Mouse (Mus musculus): Measurements from ENCODE around the gene Hpse2. TPM values are rescaled to one million over a fixed set of nuclear protein-coding genes. Genes with fewer than 3 reads are reported as not detected.

Gene Hpse2
- polyA plus RNA-seq, 1 experiment from 2014 or later = 0.24 TPM

DNA sequence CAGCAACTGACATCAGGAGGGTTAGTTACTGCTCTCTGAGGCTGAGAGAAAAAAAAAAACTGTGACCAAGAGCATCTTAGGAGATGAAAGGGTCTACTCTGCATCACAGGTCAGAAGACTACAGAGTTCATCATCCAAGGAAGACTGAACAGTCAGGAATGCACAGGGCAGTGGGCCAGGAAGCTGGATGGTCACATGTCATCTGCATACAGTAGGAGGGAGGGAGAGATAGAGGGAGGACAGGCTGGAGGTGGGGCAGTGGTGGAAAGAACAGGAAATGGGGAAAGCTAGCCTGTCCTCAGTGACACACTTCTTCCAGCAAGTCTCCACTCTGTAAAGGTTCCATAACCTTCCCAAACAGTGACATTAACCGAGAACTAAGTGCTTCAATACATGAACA lies 423.0 kb downstream of the Hpse2 start:
- no peak overlapping the region for H3K27ac ChIP-seq (ENCODE audit: low read length)
- H3K9me3 ChIP-seq (replicated peaks; ENCODE audit: control insufficient read depth, low read length, poor library complexity, severe bottlenecking) = no peaks in the 10 kb centered on the region
- no peak for ATAC-seq
- H3K36me3 ChIP-seq (ENCODE audit: control insufficient read depth, insufficient read depth, low read length) = no peaks in the 10 kb centered on the region
- no peak overlapping the region for H3K4me3 ChIP-seq (ENCODE audit: low read depth, low read length)
- H3K9ac ChIP-seq (ENCODE audit: low read depth, low read length) = no peak overlapping the region
- H3K27me3 ChIP-seq (ENCODE audit: control insufficient read depth, insufficient read depth, low read depth, low read length) = no peaks in the 10 kb centered on the region
- WGBS = 79% methylated on average over 1 of the region's 1 CpGs
- H3K4me2 ChIP-seq (ENCODE audit: low read length) = no peak overlapping the region
- 0 out of 2 replicates have a peak, but pooled peaks cover 5% of the 10 kb centered on the region for H3K4me1 ChIP-seq (ENCODE audit: control insufficient read depth, insufficient read depth, low read length)

DNA sequence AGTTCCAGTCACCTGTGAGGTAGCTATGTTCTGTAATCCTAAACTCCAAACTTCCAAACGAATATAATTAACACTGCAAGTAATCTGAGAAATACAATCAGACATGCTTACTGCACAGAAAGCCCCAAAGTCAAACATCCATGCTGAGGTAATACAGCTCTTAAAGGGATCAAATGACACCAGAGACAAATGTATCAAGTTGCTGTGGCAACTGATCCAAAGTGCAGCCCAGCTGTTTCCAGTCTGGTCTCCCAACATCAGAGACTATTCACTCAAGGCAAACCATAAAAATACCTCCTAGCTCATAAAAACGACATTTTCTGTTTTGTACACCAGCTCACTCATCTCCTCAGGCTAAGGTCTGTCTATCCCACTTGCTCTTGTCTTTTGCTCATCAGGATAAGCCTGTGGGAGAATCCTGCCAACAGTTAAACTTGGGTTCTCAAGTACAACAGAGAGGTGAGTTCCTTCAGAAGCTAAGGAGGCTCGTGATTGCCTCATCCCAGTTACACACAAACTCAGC lies 440.0 kb downstream of the Hpse2 start:
- Histone ChIP-seq H3K9me3 (replicated peaks; ENCODE audit: control insufficient read depth, low read length, poor library complexity, severe bottlenecking) (peaks cover 7% of the 10 kb centered on the region), H3K36me3 (ENCODE audit: control insufficient read depth, insufficient read depth, low read length) (no peaks in the 10 kb centered on the region), H3K27me3 (ENCODE audit: control insufficient read depth, insufficient read depth, low read depth, low read length) (no peaks in the 10 kb centered on the region), H3K27ac (ENCODE audit: low read length) (no peak overlapping the region), H3K4me1 (ENCODE audit: control insufficient read depth, insufficient read depth, low read length) (no peaks in the 10 kb centered on the region), H3K9ac (ENCODE audit: low read depth, low read length) (no peak overlapping the region), H3K4me2 (ENCODE audit: low read length) (no peak overlapping the region), H3K4me3 (ENCODE audit: low read depth, low read length) (no peak overlapping the region)
- no peak for ATAC-seq
- 40% methylated on average over 3 of the region's 3 CpGs for WGBS

DNA sequence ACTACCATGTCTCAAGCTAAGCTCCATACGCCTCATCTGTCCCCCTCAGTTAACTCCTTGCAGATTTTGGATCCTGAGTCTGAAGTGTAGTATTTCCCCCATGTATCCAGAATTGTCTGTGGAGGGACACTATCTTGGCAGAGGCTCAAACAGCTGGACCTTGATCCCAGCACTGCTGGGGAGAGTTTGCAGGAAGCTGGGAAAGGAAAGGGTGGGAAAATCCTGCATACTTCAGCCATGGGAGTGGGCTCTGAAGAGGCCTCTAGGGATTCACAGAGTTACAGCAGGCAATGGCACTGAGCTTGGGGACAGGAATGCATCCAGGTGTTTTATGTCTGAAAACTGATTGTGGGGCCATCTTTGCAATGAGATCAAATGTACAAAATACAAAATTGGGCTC lies 450.6 kb downstream of the Hpse2 start:
- no peak overlapping the region for H3K4me3 ChIP-seq (ENCODE audit: low read depth, low read length)
- no peak overlapping the region for H3K9ac ChIP-seq (ENCODE audit: low read depth, low read length)
- H3K4me1 ChIP-seq (ENCODE audit: control insufficient read depth, insufficient read depth, low read length) = no peaks in the 10 kb centered on the region
- H3K27ac ChIP-seq (ENCODE audit: low read length) = no peak overlapping the region
- ATAC-seq = no peak
- H3K9me3 ChIP-seq (replicated peaks; ENCODE audit: control insufficient read depth, low read length, poor library complexity, severe bottlenecking) = peaks cover 4% of the 10 kb centered on the region
- no peaks in the 10 kb centered on the region for H3K36me3 ChIP-seq (ENCODE audit: control insufficient read depth, insufficient read depth, low read length)
- no peak overlapping the region for H3K4me2 ChIP-seq (ENCODE audit: low read length)
- H3K27me3 ChIP-seq (ENCODE audit: control insufficient read depth, insufficient read depth, low read depth, low read length) = no peaks in the 10 kb centered on the region
- WGBS = 92% methylated on average over 1 of the region's 1 CpGs

GRCm38 (mm10) chr19:42936661-42937193 lies 451.4 kb downstream of the Hpse2 start:
- WGBS = 9% methylated on average over 9 of the region's 9 CpGs
- Histone ChIP-seq H3K4me2 (ENCODE audit: low read length) (no peak overlapping the region), H3K9ac (ENCODE audit: low read depth, low read length) (no peak overlapping the region), H3K27me3 (ENCODE audit: control insufficient read depth, insufficient read depth, low read depth, low read length) (no peaks in the 10 kb centered on the region), H3K9me3 (replicated peaks; ENCODE audit: control insufficient read depth, low read length, poor library complexity, severe bottlenecking) (no peaks in the 10 kb centered on the region), H3K36me3 (ENCODE audit: control insufficient read depth, insufficient read depth, low read length) (no peaks in the 10 kb centered on the region), H3K27ac (ENCODE audit: low read length) (no peak overlapping the region), H3K4me3 (ENCODE audit: low read depth, low read length) (no peak overlapping the region), H3K4me1 (ENCODE audit: control insufficient read depth, insufficient read depth, low read length) (no peaks in the 10 kb centered on the region)
- no peak for ATAC-seq

DNA sequence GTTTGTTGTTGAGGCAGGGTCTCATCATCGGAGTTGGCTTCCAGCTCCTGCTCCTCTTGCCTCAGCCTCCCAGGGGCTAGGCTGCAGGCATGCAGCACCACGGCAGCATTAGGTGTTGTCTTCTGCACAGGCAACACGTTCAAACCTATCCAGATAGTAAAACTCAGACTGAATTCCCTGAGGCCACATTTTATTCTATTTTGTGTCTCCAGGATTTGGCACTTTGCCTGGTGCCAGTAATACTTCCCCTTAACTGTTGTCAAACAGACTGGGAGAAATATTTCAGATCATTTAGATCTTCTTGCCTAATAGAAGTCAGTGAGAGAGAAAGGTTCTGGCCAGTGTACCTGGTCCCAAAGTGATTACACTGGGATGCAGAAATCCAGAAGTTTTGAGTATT lies 458.5 kb downstream of the Hpse2 start:
- H3K27ac ChIP-seq (ENCODE audit: low read length) = no peak overlapping the region
- no peaks in the 10 kb centered on the region for H3K27me3 ChIP-seq (ENCODE audit: control insufficient read depth, insufficient read depth, low read depth, low read length)
- H3K4me2 ChIP-seq (ENCODE audit: low read length) = no peak overlapping the region
- no peak overlapping the region for H3K4me3 ChIP-seq (ENCODE audit: low read depth, low read length)
- H3K36me3 ChIP-seq (ENCODE audit: control insufficient read depth, insufficient read depth, low read length) = no peaks in the 10 kb centered on the region
- no peaks in the 10 kb centered on the region for H3K9me3 ChIP-seq (replicated peaks; ENCODE audit: control insufficient read depth, low read length, poor library complexity, severe bottlenecking)
- no peaks in the 10 kb centered on the region for H3K4me1 ChIP-seq (ENCODE audit: control insufficient read depth, insufficient read depth, low read length)
- no peak for ATAC-seq
- WGBS = 69% methylated on average over 3 of the region's 3 CpGs
- no peak overlapping the region for H3K9ac ChIP-seq (ENCODE audit: low read depth, low read length)

DNA sequence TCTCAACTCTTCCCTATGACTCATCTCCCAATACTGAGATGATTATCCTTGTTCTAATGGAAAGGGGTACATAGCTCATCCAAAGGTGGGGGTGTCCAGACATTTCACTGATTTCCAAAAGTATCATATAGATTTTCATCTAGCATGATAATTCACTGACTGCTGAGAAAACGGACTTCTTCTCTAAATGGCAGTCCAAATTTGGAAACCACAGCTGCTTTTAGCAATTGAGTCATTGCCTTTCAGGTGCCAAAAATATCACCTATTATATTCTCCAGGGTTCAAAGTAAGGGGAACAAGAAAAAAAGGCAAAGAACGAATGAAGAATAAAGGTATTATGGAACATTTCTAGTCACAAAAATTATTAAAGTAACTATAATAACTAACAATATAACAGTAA lies 459.9 kb downstream of the Hpse2 start:
- Histone ChIP-seq H3K36me3 (ENCODE audit: control insufficient read depth, insufficient read depth, low read length) (no peaks in the 10 kb centered on the region), H3K4me3 (ENCODE audit: low read depth, low read length) (no peak overlapping the region), H3K4me2 (ENCODE audit: low read length) (no peak overlapping the region), H3K4me1 (ENCODE audit: control insufficient read depth, insufficient read depth, low read length) (no peaks in the 10 kb centered on the region), H3K27ac (ENCODE audit: low read length) (no peak overlapping the region), H3K27me3 (ENCODE audit: control insufficient read depth, insufficient read depth, low read depth, low read length) (no peaks in the 10 kb centered on the region), H3K9me3 (replicated peaks; ENCODE audit: control insufficient read depth, low read length, poor library complexity, severe bottlenecking) (no peaks in the 10 kb centered on the region), H3K9ac (ENCODE audit: low read depth, low read length) (no peak overlapping the region)
- ATAC-seq = no peak
- WGBS = 83% methylated on average over 2 of the region's 2 CpGs

- Histone ChIP-seq H3K4me2 (ENCODE audit: low read length) (no peak overlapping the region), H3K4me1 (ENCODE audit: control insufficient read depth, insufficient read depth, low read length) (no peaks in the 10 kb centered on the region), H3K36me3 (ENCODE audit: control insufficient read depth, insufficient read depth, low read length) (no peaks in the 10 kb centered on the region), H3K9me3 (replicated peaks; ENCODE audit: control insufficient read depth, low read length, poor library complexity, severe bottlenecking) (no peaks in the 10 kb centered on the region), H3K4me3 (ENCODE audit: low read depth, low read length) (no peak overlapping the region), H3K27me3 (ENCODE audit: control insufficient read depth, insufficient read depth, low read depth, low read length) (no peaks in the 10 kb centered on the region), H3K27ac (ENCODE audit: low read length) (no peak overlapping the region), H3K9ac (ENCODE audit: low read depth, low read length) (no peak overlapping the region)
- WGBS = 88% methylated on average over 3 of the region's 3 CpGs
- ATAC-seq = no peak
Observed at GRCm38 (mm10) chr19:42922610-42923009, 465.5 kb downstream of the Hpse2 start.

- 84% methylated on average over 5 of the region's 5 CpGs for WGBS
- no peak overlapping the region for H3K4me3 ChIP-seq (ENCODE audit: low read depth, low read length)
- no peak overlapping the region for H3K9ac ChIP-seq (ENCODE audit: low read depth, low read length)
- no peak overlapping the region for H3K27ac ChIP-seq (ENCODE audit: low read length)
- no peak overlapping the region for H3K4me2 ChIP-seq (ENCODE audit: low read length)
- no peaks in the 10 kb centered on the region for H3K27me3 ChIP-seq (ENCODE audit: control insufficient read depth, insufficient read depth, low read depth, low read length)
- H3K4me1 ChIP-seq (ENCODE audit: control insufficient read depth, insufficient read depth, low read length) = no peaks in the 10 kb centered on the region
- no peak for ATAC-seq
- no peaks in the 10 kb centered on the region for H3K9me3 ChIP-seq (replicated peaks; ENCODE audit: control insufficient read depth, low read length, poor library complexity, severe bottlenecking)
- H3K36me3 ChIP-seq (ENCODE audit: control insufficient read depth, insufficient read depth, low read length) = no peaks in the 10 kb centered on the region
Observed at GRCm38 (mm10) chr19:42913703-42914102, 474.5 kb downstream of the Hpse2 start.

GRCm38 (mm10) chr19:42909719-42910118 lies 478.4 kb downstream of the Hpse2 start:
- Histone ChIP-seq H3K9ac (ENCODE audit: low read depth, low read length) (no peak overlapping the region), H3K4me1 (ENCODE audit: control insufficient read depth, insufficient read depth, low read length) (peaks cover 2% of the 10 kb centered on the region; the same call in 1 of the 2 replicates)
- no peak for ATAC-seq

More at GRCm38 (mm10) chr19:42909719-42910118, 478.4 kb downstream of the Hpse2 start:
- Histone ChIP-seq H3K4me2 (ENCODE audit: low read length) (no peak overlapping the region), H3K36me3 (ENCODE audit: control insufficient read depth, insufficient read depth, low read length) (no peaks in the 10 kb centered on the region), H3K27ac (ENCODE audit: low read length) (no peak overlapping the region), H3K9me3 (replicated peaks; ENCODE audit: control insufficient read depth, low read length, poor library complexity, severe bottlenecking) (no peaks in the 10 kb centered on the region), H3K27me3 (ENCODE audit: control insufficient read depth, insufficient read depth, low read depth, low read length) (no peaks in the 10 kb centered on the region), H3K4me3 (ENCODE audit: low read depth, low read length) (no peak overlapping the region)
- 91% methylated on average over 4 of the region's 4 CpGs for WGBS
